Mouse (Mus musculus) olfactory bulb, adult 2 months (tissue): ENCODE measurements around the gene Mapk8ip2. TPM values are rescaled to one million over a fixed set of nuclear protein-coding genes. Genes with fewer than 3 reads are reported as not detected.
A peak's percentile ranks its signal among the peaks of the same experiment; 100 is the strongest.

Experiments
- H3K27ac ChIP-seq: fragments of 200-500 bp; 2 replicates; pipeline ENCODE4 v1.5.1; 2012; ENCODE audit warnings: low read depth, low read length; ENCODE audit not compliant: insufficient read depth
- H3K4me1 ChIP-seq: fragments of 200-500 bp; 2 replicates; pipeline ENCODE4 v1.6.1; 2012; ENCODE audit warnings: low read length; ENCODE audit not compliant: control insufficient read depth, insufficient read depth
- H3K4me3 ChIP-seq: fragments of 200-500 bp; 2 replicates; pipeline ENCODE4 v1.5.1; 2012; ENCODE audit warnings: mild to moderate bottlenecking, low read depth, low read length, moderate library complexity; ENCODE audit not compliant: insufficient read depth
- CTCF ChIP-seq: fragments of 200-500 bp; IDR thresholded peaks from 2 replicates; pipeline ENCODE4 v1.5.1; 2012; ENCODE audit warnings: low read depth, mild to moderate bottlenecking, low read length, moderate library complexity; ENCODE audit not compliant: insufficient read depth
- POLR2A ChIP-seq: fragments of 200-500 bp; IDR thresholded peaks from 2 replicates; pipeline ENCODE4 v1.6.1; 2012; ENCODE audit warnings: mild to moderate bottlenecking, low read depth, low read length, moderate library complexity; ENCODE audit not compliant: insufficient read depth
- WGBS: fragments of 180-500 bp; shearing (Covaris S2); methylation state at CpG from one replicate; pipeline ENCODE4 v1.1.7; 2018; 5-methylcytosine and 5-hydroxymethylcytosine counted together
- polyA plus RNA-seq: library from polyadenylated mRNA; stranded (reverse); fragments of >200 nt; gene quantifications from 2 replicates; pipeline ENCODE4 v1.2.4, GENCODE M21; 2012; ENCODE audit warnings: low replicate concordance; ENCODE audit not compliant: missing spikeins, insufficient read depth, insufficient read length

Gene Mapk8ip2
- not detected in 2 replicates for polyA plus RNA-seq

GRCm38 (mm10) chr15:89453865-89454478 lies at the start of gene Mapk8ip2:
Mapk8ip2 (plus strand) TSS chr15:89453913.
- WGBS, result under 1% methylated on average over 53 of the region's 53 CpGs
- H3K4me1 ChIP-seq, result peaks cover 36% of the 10 kb centered on the region
- TF ChIP-seq CTCF (no peak), POLR2A (peak; percentile 48; the same call in 1 of the 2 replicates)
- peak within 1 kb of the TSS; percentile 84 for H3K27ac ChIP-seq
- peak within 1 kb of the TSS; percentile 91 for H3K4me3 ChIP-seq

- no peak overlapping the region for H3K27ac ChIP-seq
- TF ChIP-seq POLR2A (no peak), CTCF (no peak)
- 84% methylated on average over 10 of the region's 10 CpGs for WGBS
- H3K4me3 ChIP-seq, result no peak overlapping the region
- H3K4me1 ChIP-seq, result no peaks in the 10 kb centered on the region
Observed at GRCm38 (mm10) chr15:89404831-89405623, 48.7 kb upstream of the Mapk8ip2 start.

- Histone ChIP-seq H3K4me3 (no peak overlapping the region), H3K4me1 (no peaks in the 10 kb centered on the region), H3K27ac (no peak overlapping the region)
- no peak for TF ChIP-seq CTCF
- TF ChIP-seq POLR2A, result no peak
Observed at GRCm38 (mm10) chr15:89406691-89407090, 47.0 kb upstream of the Mapk8ip2 start.

GRCm38 (mm10) chr15:89410118-89410517 lies 43.6 kb upstream of the Mapk8ip2 start, which contains the start of gene Syce3:
Syce3 (minus strand) TSS chr15:89410503.
- WGBS, result 91% methylated on average over 24 of the region's 24 CpGs
- TF ChIP-seq CTCF (no peak), POLR2A (no peak)

GRCm38 (mm10) chr15:89415282-89415681 lies 38.4 kb upstream of the Mapk8ip2 start:
- no peak overlapping the region for H3K27ac ChIP-seq
- 77% methylated on average over 8 of the region's 8 CpGs for WGBS

More at GRCm38 (mm10) chr15:89410118-89410517, 43.6 kb upstream of the Mapk8ip2 start, which contains the start of gene Syce3:
- Histone ChIP-seq H3K4me1 (no peaks in the 10 kb centered on the region), H3K4me3 (no peak within 1 kb of the TSS), H3K27ac (no peak within 1 kb of the TSS)

GRCm38 (mm10) chr15:89421938-89422337 lies 31.8 kb upstream of the Mapk8ip2 start:
- no peak for TF ChIP-seq POLR2A
- TF ChIP-seq CTCF, result no peak
- H3K27ac ChIP-seq, result no peak overlapping the region
- WGBS, result 92% methylated on average over 9 of the region's 9 CpGs
- H3K4me1 ChIP-seq, result no peaks in the 10 kb centered on the region
- H3K4me3 ChIP-seq, result no peak overlapping the region

More at GRCm38 (mm10) chr15:89415282-89415681, 38.4 kb upstream of the Mapk8ip2 start:
- Histone ChIP-seq H3K4me3 (no peak overlapping the region), H3K4me1 (no peaks in the 10 kb centered on the region)
- no peak for TF ChIP-seq CTCF
- TF ChIP-seq POLR2A, result no peak

- H3K4me3 ChIP-seq, result no peak overlapping the region
- no peak overlapping the region for H3K27ac ChIP-seq
- no peaks in the 10 kb centered on the region for H3K4me1 ChIP-seq
- WGBS, result 81% methylated on average over 8 of the region's 8 CpGs
- TF ChIP-seq CTCF (no peak), POLR2A (no peak)
Observed at GRCm38 (mm10) chr15:89424621-89425020, 29.1 kb upstream of the Mapk8ip2 start.

GRCm38 (mm10) chr15:89425711-89426121 lies 28.0 kb upstream of the Mapk8ip2 start, which contains the start of gene Cpt1b:
Cpt1b (minus strand) TSS chr15:89425863.
- WGBS, result 63% methylated on average over 6 of the region's 6 CpGs
- H3K4me3 ChIP-seq, result no peak within 1 kb of the TSS
- H3K4me1 ChIP-seq, result no peaks in the 10 kb centered on the region
- H3K27ac ChIP-seq, result no peak within 1 kb of the TSS
- TF ChIP-seq POLR2A, result no peak
- TF ChIP-seq CTCF, result no peak

- Histone ChIP-seq H3K27ac (no peak overlapping the region), H3K4me1 (no peaks in the 10 kb centered on the region), H3K4me3 (no peak overlapping the region)
- TF ChIP-seq CTCF (no peak), POLR2A (no peak)
- WGBS, result 81% methylated on average over 10 of the region's 10 CpGs
Observed at GRCm38 (mm10) chr15:89426716-89427115, 27.0 kb upstream of the Mapk8ip2 start.
